Mouse (Mus musculus): Measurements from ENCODE around the gene Rnf157. TPM values are rescaled to one million over a fixed set of nuclear protein-coding genes. Genes with fewer than 3 reads are reported as not detected.
"Not testable (repeated sequence)": the region's sequence is repeated elsewhere in the genome, so short reads cannot be mapped to it uniquely, and the experiment has no call there.

Gene Rnf157
- polyA plus RNA-seq, 1 experiment from 2014 or later, result 40.5 TPM

GRCm38 (mm10) chr11:116416196-116416943, 3.5 kb upstream of the Rnf157 start:
- DNase-seq (ENCODE audit: low read depth, low spot score) (no peak), ATAC-seq (no peak)
- TF ChIP-seq CTCF (IDR thresholded peaks at IDR 0.05), result no peak
- no peaks in the 10 kb centered on the region for H3K27me3 ChIP-seq
- ChIA-PET POLR2A (no interaction called here), CTCF (interaction anchor here (0.7 to 1.9 kb wide), 7 partner anchors 15 to 97 kb away, joined by 3 to 8 read pairs (median 5); no protein-coding TSS in a partner anchor)
- in situ Hi-C loops (cut with MboI; ENCODE audit: low pct_unique_long_range_greater_than_20kb), result no loop called here

- CTCF ChIA-PET, result no interaction called here
- ATAC-seq (no peak), DNase-seq (ENCODE audit: low read depth, low spot score) (no peak)
- H3K27me3 ChIP-seq, result no peaks in the 10 kb centered on the region
- in situ Hi-C loops (cut with MboI; ENCODE audit: low pct_unique_long_range_greater_than_20kb), result no loop called here
- POLR2A ChIA-PET, result no interaction called here
- TF ChIP-seq CTCF (IDR thresholded peaks at IDR 0.05), result no peak
Observed at GRCm38 (mm10) chr11:116413631-116414022, 795 bp upstream of the Rnf157 start.

DNA sequence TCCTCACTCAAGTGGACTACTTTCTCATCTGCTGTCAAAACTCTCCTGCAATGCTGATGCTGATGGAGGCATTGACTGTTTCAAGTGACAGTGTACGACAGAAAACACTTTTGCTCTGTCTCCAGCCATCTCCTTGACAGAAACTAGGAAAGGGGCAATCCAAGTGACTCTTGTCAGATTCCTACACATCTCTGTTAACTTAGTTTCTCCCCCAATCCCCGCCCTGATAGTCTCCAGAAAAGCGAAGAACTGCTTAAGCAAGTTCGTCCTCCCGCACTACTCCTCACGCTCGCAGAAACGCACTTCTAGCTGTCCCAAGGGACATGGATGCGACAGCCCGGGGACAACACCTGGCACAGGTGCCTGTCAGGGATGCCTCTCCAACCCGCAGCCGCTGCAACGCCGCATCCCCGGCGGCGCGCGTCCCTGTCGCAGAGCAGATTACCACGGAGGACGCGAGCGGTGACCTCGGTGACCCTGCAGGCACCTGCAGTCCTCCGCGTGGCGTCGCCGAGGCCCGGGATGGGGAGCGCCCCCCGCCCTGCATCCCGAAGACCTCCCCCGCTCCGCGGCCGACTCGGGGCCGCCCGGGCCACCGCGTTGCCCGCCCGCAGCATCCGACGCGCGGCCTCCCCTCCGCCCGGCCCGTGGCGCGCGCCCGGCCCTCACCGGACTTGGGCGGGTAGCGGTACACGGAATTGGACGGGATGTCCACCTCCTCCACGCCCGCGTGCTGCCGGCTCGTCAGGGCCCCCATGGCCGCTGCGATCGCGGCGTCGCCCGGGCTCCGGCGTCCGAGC, 604 bp downstream of the Rnf157 start:
- peak; percentile 14 for ATAC-seq
- DNase-seq (ENCODE audit: low read depth, low spot score), result no peak
- H3K27me3 ChIP-seq, result no peaks in the 10 kb centered on the region
- POLR2A ChIA-PET, result interaction anchor here (0.7 kb wide), 1 partner anchor 39 kb away, joined by 3 read pairs; no protein-coding TSS in a partner anchor
- CTCF ChIA-PET, result no interaction called here
- in situ Hi-C loops (cut with MboI; ENCODE audit: low pct_unique_long_range_greater_than_20kb), result no loop called here
- no peak for TF ChIP-seq CTCF (IDR thresholded peaks at IDR 0.05)

DNA sequence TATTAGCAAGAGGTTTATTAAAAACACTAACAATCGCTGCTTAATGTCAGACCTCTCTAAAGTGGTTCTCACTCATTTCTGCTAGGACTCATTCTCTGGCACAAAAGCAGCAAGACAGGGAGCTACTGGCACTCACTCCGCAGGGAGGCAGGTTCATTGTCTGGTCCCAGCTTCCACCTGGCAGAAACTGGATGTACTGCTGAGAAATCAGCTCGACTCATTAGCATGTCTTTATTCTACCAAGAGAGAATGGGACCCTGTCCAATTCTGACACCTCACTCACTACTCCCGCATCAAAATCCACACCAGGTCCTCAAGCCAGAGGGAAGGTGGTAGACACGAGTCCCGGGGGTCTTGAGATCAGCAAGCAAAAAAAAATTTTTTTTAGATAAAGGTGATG, 1.2 kb downstream of the Rnf157 start:
- in situ Hi-C loops (cut with MboI; ENCODE audit: low pct_unique_long_range_greater_than_20kb), result no loop called here
- TF ChIP-seq CTCF (IDR thresholded peaks at IDR 0.05), result no peak
- ChIA-PET POLR2A (interaction anchor here (0.7 kb wide), 1 partner anchor 38 kb away, joined by 3 read pairs; no protein-coding TSS in a partner anchor), CTCF (interaction anchor here (0.9 kb wide), 1 partner anchor 17 kb away, joined by 4 read pairs; no protein-coding TSS in a partner anchor)
- DNase-seq (ENCODE audit: low read depth, low spot score) (no peak), ATAC-seq (no peak)
- H3K27me3 ChIP-seq, result no peaks in the 10 kb centered on the region

DNA sequence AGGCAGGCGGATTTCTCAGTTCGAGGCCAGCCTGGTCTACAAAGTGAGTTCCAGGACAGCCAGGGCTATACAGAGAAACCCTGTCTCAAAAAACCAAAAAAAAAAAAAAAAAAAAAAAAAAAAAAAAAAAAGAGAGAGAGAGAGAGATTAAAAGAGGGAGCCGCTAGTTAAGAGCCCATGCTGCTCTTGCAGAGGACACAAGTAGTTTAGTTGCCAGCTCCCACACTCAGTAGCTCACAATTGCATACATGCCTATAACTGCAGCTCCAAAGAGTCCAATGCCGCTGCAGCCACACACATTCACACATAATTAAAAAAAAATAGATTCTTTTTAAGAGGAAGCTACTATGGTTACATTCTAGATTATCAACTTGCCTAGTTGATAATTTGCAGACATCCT, 2.4 kb downstream of the Rnf157 start:
- POLR2A ChIA-PET; in situ Hi-C loops (cut with MboI; ENCODE audit: low pct_unique_long_range_greater_than_20kb); ATAC-seq; H3K27me3 ChIP-seq; DNase-seq (ENCODE audit: low read depth, low spot score): not testable (repeated sequence)
- CTCF ChIA-PET, result interaction anchor here (1.2 kb wide), 1 partner anchor 22 kb away, joined by 3 read pairs; no protein-coding TSS in a partner anchor

- CTCF ChIA-PET, result interaction anchor here (1.4 to 2.0 kb wide), 2 partner anchors 10 to 13 kb away, joined by 4 read pairs; no protein-coding TSS in a partner anchor
- ATAC-seq, result no peak
- no peaks in the 10 kb centered on the region for H3K27me3 ChIP-seq
- POLR2A ChIA-PET, result interaction anchor here (1.2 kb wide), 1 partner anchor 28 kb away, joined by 4 read pairs; no protein-coding TSS in a partner anchor
- in situ Hi-C loops (cut with MboI; ENCODE audit: low pct_unique_long_range_greater_than_20kb), result no loop called here
- no peak for DNase-seq (ENCODE audit: low read depth, low spot score)
- TF ChIP-seq CTCF (IDR thresholded peaks at IDR 0.05), result no peak
Observed at GRCm38 (mm10) chr11:116409008-116409407, 3.8 kb downstream of the Rnf157 start.

GRCm38 (mm10) chr11:116406231-116406728, 6.6 kb downstream of the Rnf157 start:
- TF ChIP-seq CTCF (IDR thresholded peaks at IDR 0.05), result no peak
- no peak for ATAC-seq
- H3K27me3 ChIP-seq, result no peaks in the 10 kb centered on the region
- POLR2A ChIA-PET, result no interaction called here
- CTCF ChIA-PET, result interaction anchor here (1.3 kb wide), 1 partner anchor 11 kb away, joined by 5 read pairs; no protein-coding TSS in a partner anchor
- in situ Hi-C loops (cut with MboI; ENCODE audit: low pct_unique_long_range_greater_than_20kb), result no loop called here
- DNase-seq (ENCODE audit: low read depth, low spot score), result no peak

GRCm38 (mm10) chr11:116405601-116406000, 7.2 kb downstream of the Rnf157 start:
- CTCF ChIA-PET, result no interaction called here
- DNase-seq (ENCODE audit: low read depth, low spot score), result no peak
- no peaks in the 10 kb centered on the region for H3K27me3 ChIP-seq
- no peak for ATAC-seq
- no peak for TF ChIP-seq CTCF (IDR thresholded peaks at IDR 0.05)
- in situ Hi-C loops (cut with MboI; ENCODE audit: low pct_unique_long_range_greater_than_20kb), result no loop called here
- POLR2A ChIA-PET, result interaction anchor here (0.6 kb wide), 1 partner anchor 187 kb away, joined by 4 read pairs; no protein-coding TSS in a partner anchor

- ATAC-seq (no peak), DNase-seq (ENCODE audit: low read depth, low spot score) (no peak)
- H3K27me3 ChIP-seq, result no peaks in the 10 kb centered on the region
- POLR2A ChIA-PET, result no interaction called here
- CTCF ChIA-PET, result no interaction called here
- in situ Hi-C loops (cut with MboI; ENCODE audit: low pct_unique_long_range_greater_than_20kb), result no loop called here
- TF ChIP-seq CTCF (IDR thresholded peaks at IDR 0.05), result no peak
Observed at GRCm38 (mm10) chr11:116400560-116400959, 12.3 kb downstream of the Rnf157 start.

DNA sequence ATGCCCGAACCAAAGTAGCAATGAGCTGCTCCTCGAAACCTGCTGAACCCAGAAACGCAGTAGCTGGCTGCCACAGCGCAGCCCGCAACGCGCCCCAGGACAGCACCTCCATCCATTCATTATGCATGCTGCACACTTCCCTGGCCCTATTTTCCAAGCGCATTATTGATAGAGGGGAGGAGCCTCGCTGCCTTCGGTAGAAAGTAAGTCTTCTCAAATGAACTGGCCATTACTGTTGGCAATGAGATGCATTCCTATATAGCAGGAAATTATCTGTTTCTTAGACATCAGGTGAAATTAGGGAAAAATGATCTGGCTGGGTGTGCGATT, 14.5 kb downstream of the Rnf157 start:
- POLR2A ChIA-PET, result no interaction called here
- DNase-seq (ENCODE audit: low read depth, low spot score) (no peak), ATAC-seq (no peak)
- in situ Hi-C loops (cut with MboI; ENCODE audit: low pct_unique_long_range_greater_than_20kb), result no loop called here
- no peak for TF ChIP-seq CTCF (IDR thresholded peaks at IDR 0.05)
- CTCF ChIA-PET, result interaction anchor here (0.8 to 1.4 kb wide), 3 partner anchors 9 to 16 kb away, joined by 3 to 4 read pairs (median 4); no protein-coding TSS in a partner anchor
- no peaks in the 10 kb centered on the region for H3K27me3 ChIP-seq
